Mouse (Mus musculus): ENCODE results near the gene Spout1. TPM values are rescaled to one million over a fixed set of nuclear protein-coding genes. Genes with fewer than 3 reads are reported as not detected.

Spout1 gene
- polyA plus RNA-seq, 1 experiment from 2014 or later: 28.0 TPM

GRCm38 (mm10) chr2:30198021-30198420 is 19.8 kb upstream of the Spout1 start:
- Histone ChIP-seq H3K4me2 (ENCODE audit: low read length) (no peak overlapping the region), H3K9me3 (ENCODE audit: control insufficient read depth, low read length) (no peaks in the 10 kb centered on the region), H3K36me3 (ENCODE audit: control insufficient read depth, insufficient read depth, low read length) (no peaks in the 10 kb centered on the region), H3K4me1 (ENCODE audit: control insufficient read depth in 2 of 2, insufficient read depth in 2 of 2, low read length in 2 of 2) (peaks cover 2 to 13% of the 10 kb centered on the region in 2 experiments; a peak in 3 of 4 replicates), H3K9ac (ENCODE audit: low read length) (no peak overlapping the region), H3K4me3 (ENCODE audit: control insufficient read depth in 1 of 2, insufficient read depth in 1 of 2, low read depth in 1 of 2, low read length in 2 of 2) (no peak overlapping the region), H3K27me3 (ENCODE audit: control insufficient read depth, insufficient read depth, low read length) (no peaks in the 10 kb centered on the region), H3K27ac (replicated peaks in 1 of 2; ENCODE audit: control insufficient read depth in 1 of 2, insufficient read depth in 1 of 2, low read depth in 2 of 2, low read length in 2 of 2) (no peak overlapping the region)
- 51% methylated on average over 4 of the region's 4 CpGs for WGBS
- peak; percentile 13; the same call in 1 of the 2 replicates for ATAC-seq (ENCODE audit: insufficient number of reproducible peaks, insufficient read depth, low FRiP score, low read depth)

DNA sequence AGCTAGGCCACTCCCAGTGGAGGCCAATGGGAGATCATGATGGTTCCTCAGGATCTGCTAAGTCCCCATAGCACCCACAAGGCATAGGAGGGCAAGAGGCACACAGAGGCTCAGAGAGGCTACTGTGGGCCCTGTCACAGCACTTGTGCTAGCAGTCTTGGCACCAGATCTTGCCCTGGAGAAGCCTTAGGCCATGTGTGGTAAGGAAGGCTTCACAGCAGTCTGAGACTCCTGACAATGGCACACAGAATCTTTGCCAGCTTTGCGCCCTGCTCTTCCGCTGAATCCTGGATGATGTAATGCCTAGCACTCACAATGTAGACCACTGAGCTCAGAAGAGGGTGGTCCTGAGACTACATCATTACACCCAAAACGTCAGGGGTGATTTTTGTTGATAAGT is 16.4 kb upstream of the Spout1 start:
- WGBS: 71% methylated on average over 3 of the region's 3 CpGs
- H3K4me3 ChIP-seq (ENCODE audit: control insufficient read depth in 1 of 2, insufficient read depth in 1 of 2, low read depth in 1 of 2, low read length in 2 of 2): no peak overlapping the region

GRCm38 (mm10) chr2:30191790-30192580 is 13.7 kb upstream of the Spout1 start:
- no peak overlapping the region for H3K4me2 ChIP-seq (ENCODE audit: low read length)
- no peak overlapping the region for H3K4me3 ChIP-seq (ENCODE audit: control insufficient read depth in 1 of 2, insufficient read depth in 1 of 2, low read depth in 1 of 2, low read length in 2 of 2)
- H3K9me3 ChIP-seq (ENCODE audit: control insufficient read depth, low read length): no peaks in the 10 kb centered on the region
- 86% methylated on average over 12 of the region's 12 CpGs for WGBS
- no peak for ATAC-seq (ENCODE audit: insufficient number of reproducible peaks, insufficient read depth, low FRiP score, low read depth)
- H3K4me1 ChIP-seq (ENCODE audit: control insufficient read depth in 2 of 2, insufficient read depth in 2 of 2, low read length in 2 of 2): no peaks in the 10 kb centered on the region
- H3K27me3 ChIP-seq (ENCODE audit: control insufficient read depth, insufficient read depth, low read length): no peaks in the 10 kb centered on the region
- no peak overlapping the region for H3K27ac ChIP-seq (replicated peaks in 1 of 2; ENCODE audit: control insufficient read depth in 1 of 2, insufficient read depth in 1 of 2, low read depth in 2 of 2, low read length in 2 of 2)
- H3K36me3 ChIP-seq (ENCODE audit: control insufficient read depth, insufficient read depth, low read length): no peaks in the 10 kb centered on the region
- no peak overlapping the region for H3K9ac ChIP-seq (ENCODE audit: low read length)

More for the DNA sequence above, 16.4 kb upstream of the Spout1 start:
- Histone ChIP-seq H3K9me3 (ENCODE audit: control insufficient read depth, low read length) (no peaks in the 10 kb centered on the region), H3K4me2 (ENCODE audit: low read length) (no peak overlapping the region), H3K27ac (replicated peaks in 1 of 2; ENCODE audit: control insufficient read depth in 1 of 2, insufficient read depth in 1 of 2, low read depth in 2 of 2, low read length in 2 of 2) (no peak overlapping the region), H3K4me1 (ENCODE audit: control insufficient read depth in 2 of 2, insufficient read depth in 2 of 2, low read length in 2 of 2) (peaks cover 0 to under 1% of the 10 kb centered on the region in 2 experiments; a peak in 1 of 4 replicates), H3K36me3 (ENCODE audit: control insufficient read depth, insufficient read depth, low read length) (no peaks in the 10 kb centered on the region), H3K9ac (ENCODE audit: low read length) (no peak overlapping the region), H3K27me3 (ENCODE audit: control insufficient read depth, insufficient read depth, low read length) (no peaks in the 10 kb centered on the region)
- no peak for ATAC-seq (ENCODE audit: insufficient number of reproducible peaks, insufficient read depth, low FRiP score, low read depth)

- H3K9me3 ChIP-seq (ENCODE audit: control insufficient read depth, low read length): peaks cover 6% of the 10 kb centered on the region; the same call in 1 of the 2 replicates
- H3K27me3 ChIP-seq (ENCODE audit: control insufficient read depth, insufficient read depth, low read length): no peaks in the 10 kb centered on the region
- H3K4me2 ChIP-seq (ENCODE audit: low read length): no peak overlapping the region
- no peak overlapping the region for H3K9ac ChIP-seq (ENCODE audit: low read length)
- 74% methylated on average over 3 of the region's 3 CpGs for WGBS
- H3K36me3 ChIP-seq (ENCODE audit: control insufficient read depth, insufficient read depth, low read length): 0 out of 2 replicates have a peak, but pooled peaks cover 9% of the 10 kb centered on the region
- no peaks in the 10 kb centered on the region for H3K4me1 ChIP-seq (ENCODE audit: control insufficient read depth in 2 of 2, insufficient read depth in 2 of 2, low read length in 2 of 2)
- ATAC-seq (ENCODE audit: insufficient number of reproducible peaks, insufficient read depth, low FRiP score, low read depth): no peak
- H3K27ac ChIP-seq (replicated peaks in 1 of 2; ENCODE audit: control insufficient read depth in 1 of 2, insufficient read depth in 1 of 2, low read depth in 2 of 2, low read length in 2 of 2): no peak overlapping the region
- H3K4me3 ChIP-seq (ENCODE audit: control insufficient read depth in 1 of 2, insufficient read depth in 1 of 2, low read depth in 1 of 2, low read length in 2 of 2): no peak overlapping the region
Observed at GRCm38 (mm10) chr2:30185681-30186080, 7.4 kb upstream of the Spout1 start.

DNA sequence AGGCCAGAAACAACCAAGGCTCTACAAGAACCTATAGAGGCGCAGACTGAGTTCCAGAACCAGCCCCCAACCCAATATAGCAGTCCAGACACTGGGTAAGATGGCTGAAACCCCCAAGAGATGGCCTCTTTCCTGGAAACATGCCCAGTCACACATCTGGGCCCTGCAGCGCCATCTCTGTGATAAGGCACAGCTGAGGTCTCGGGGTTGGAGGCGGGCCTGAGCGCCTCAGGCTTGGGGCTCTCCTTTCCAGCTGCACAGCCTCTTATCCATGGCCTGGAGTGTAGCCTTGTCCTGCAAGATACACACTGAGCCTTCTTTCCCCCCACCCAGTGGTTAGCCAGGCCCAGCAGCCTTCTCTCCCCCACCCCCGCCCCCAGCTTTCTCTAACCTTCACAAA is 7.0 kb upstream of the Spout1 start:
- 0 out of 2 replicates have a peak, but pooled peaks cover 9% of the 10 kb centered on the region for H3K36me3 ChIP-seq (ENCODE audit: control insufficient read depth, insufficient read depth, low read length)
- H3K4me3 ChIP-seq (ENCODE audit: control insufficient read depth in 1 of 2, insufficient read depth in 1 of 2, low read depth in 1 of 2, low read length in 2 of 2): no peak overlapping the region
- peaks cover 6% of the 10 kb centered on the region; the same call in 1 of the 2 replicates for H3K9me3 ChIP-seq (ENCODE audit: control insufficient read depth, low read length)
- H3K27me3 ChIP-seq (ENCODE audit: control insufficient read depth, insufficient read depth, low read length): no peaks in the 10 kb centered on the region
- H3K4me2 ChIP-seq (ENCODE audit: low read length): no peak overlapping the region
- no peak overlapping the region for H3K9ac ChIP-seq (ENCODE audit: low read length)
- no peak for ATAC-seq (ENCODE audit: insufficient number of reproducible peaks, insufficient read depth, low FRiP score, low read depth)
- H3K27ac ChIP-seq (replicated peaks in 1 of 2; ENCODE audit: control insufficient read depth in 1 of 2, insufficient read depth in 1 of 2, low read depth in 2 of 2, low read length in 2 of 2): no peak overlapping the region
- no peaks in the 10 kb centered on the region for H3K4me1 ChIP-seq (ENCODE audit: control insufficient read depth in 2 of 2, insufficient read depth in 2 of 2, low read length in 2 of 2)
- WGBS: 66% methylated on average over 6 of the region's 6 CpGs

DNA sequence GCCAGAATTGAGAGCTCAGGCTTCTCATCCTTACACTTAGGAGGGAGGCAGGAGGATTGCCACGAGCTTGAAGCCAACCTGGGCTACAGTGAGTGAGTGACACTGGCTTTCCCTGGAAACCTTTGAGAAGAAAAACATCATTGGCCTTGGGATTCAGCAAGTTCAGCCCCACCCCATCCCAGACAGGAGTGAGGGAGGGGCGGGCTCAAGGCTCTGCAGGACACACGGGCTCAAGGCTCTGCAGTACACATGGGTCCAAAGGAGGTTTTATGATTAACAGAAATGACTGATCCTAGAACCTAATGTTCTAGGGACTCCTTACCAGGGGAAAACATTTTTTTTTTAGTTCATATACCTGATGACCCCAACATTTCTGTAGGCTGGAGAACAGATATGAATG is 5.5 kb upstream of the Spout1 start:
- no peak overlapping the region for H3K4me2 ChIP-seq (ENCODE audit: low read length)
- ATAC-seq (ENCODE audit: insufficient number of reproducible peaks, insufficient read depth, low FRiP score, low read depth): no peak
- H3K9me3 ChIP-seq (ENCODE audit: control insufficient read depth, low read length): peaks cover 6% of the 10 kb centered on the region; the same call in 1 of the 2 replicates
- H3K4me1 ChIP-seq (ENCODE audit: control insufficient read depth in 2 of 2, insufficient read depth in 2 of 2, low read length in 2 of 2): no peaks in the 10 kb centered on the region
- no peak overlapping the region for H3K4me3 ChIP-seq (ENCODE audit: control insufficient read depth in 1 of 2, insufficient read depth in 1 of 2, low read depth in 1 of 2, low read length in 2 of 2)
- no peak overlapping the region for H3K27ac ChIP-seq (replicated peaks in 1 of 2; ENCODE audit: control insufficient read depth in 1 of 2, insufficient read depth in 1 of 2, low read depth in 2 of 2, low read length in 2 of 2)
- 0 out of 2 replicates have a peak, but pooled peaks cover 9% of the 10 kb centered on the region for H3K36me3 ChIP-seq (ENCODE audit: control insufficient read depth, insufficient read depth, low read length)
- WGBS: 68% methylated on average over 3 of the region's 3 CpGs
- H3K9ac ChIP-seq (ENCODE audit: low read length): no peak overlapping the region
- no peaks in the 10 kb centered on the region for H3K27me3 ChIP-seq (ENCODE audit: control insufficient read depth, insufficient read depth, low read length)

DNA sequence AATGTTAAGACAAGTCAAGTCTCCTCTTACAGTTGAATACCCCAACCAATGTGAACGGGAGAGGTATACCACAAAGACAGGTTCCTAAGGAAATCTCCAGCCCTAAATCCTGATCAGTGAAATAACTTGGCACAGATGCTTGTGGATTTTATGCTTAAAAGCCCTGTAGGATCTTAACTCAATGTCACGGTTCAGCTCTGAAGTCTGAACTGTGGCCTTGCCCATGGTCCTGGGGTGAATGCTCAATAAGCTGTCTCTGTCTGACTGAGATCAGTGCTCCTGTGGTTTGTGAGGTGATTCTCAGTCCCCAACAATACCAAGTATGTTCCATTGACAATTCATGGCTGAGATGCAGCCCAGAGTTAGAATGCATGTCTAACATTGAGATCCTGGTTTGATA is 4.2 kb upstream of the Spout1 start:
- H3K9me3 ChIP-seq (ENCODE audit: control insufficient read depth, low read length): peaks cover 6% of the 10 kb centered on the region; the same call in 1 of the 2 replicates
- no peak overlapping the region for H3K4me3 ChIP-seq (ENCODE audit: control insufficient read depth in 1 of 2, insufficient read depth in 1 of 2, low read depth in 1 of 2, low read length in 2 of 2)
- 87% methylated on average over 2 of the region's 2 CpGs for WGBS
- H3K9ac ChIP-seq (ENCODE audit: low read length): no peak overlapping the region
- no peak overlapping the region for H3K27ac ChIP-seq (replicated peaks in 1 of 2; ENCODE audit: control insufficient read depth in 1 of 2, insufficient read depth in 1 of 2, low read depth in 2 of 2, low read length in 2 of 2)
- H3K36me3 ChIP-seq (ENCODE audit: control insufficient read depth, insufficient read depth, low read length): 0 out of 2 replicates have a peak, but pooled peaks cover 9% of the 10 kb centered on the region
- H3K27me3 ChIP-seq (ENCODE audit: control insufficient read depth, insufficient read depth, low read length): no peaks in the 10 kb centered on the region
- H3K4me2 ChIP-seq (ENCODE audit: low read length): no peak overlapping the region
- ATAC-seq (ENCODE audit: insufficient number of reproducible peaks, insufficient read depth, low FRiP score, low read depth): no peak
- H3K4me1 ChIP-seq (ENCODE audit: control insufficient read depth in 2 of 2, insufficient read depth in 2 of 2, low read length in 2 of 2): peaks cover 3% of the 10 kb centered on the region in 2 experiments; a peak in 2 of 4 replicates

Measured in heart, embryonic 14.5 days (tissue).